Mouse (Mus musculus): Measurements from ENCODE around the gene Mageb5.
"Not testable (repeated sequence)": the region's sequence is repeated elsewhere in the genome, so short reads cannot be mapped to it uniquely, and the experiment has no call there.

Gene Mageb5

DNA sequence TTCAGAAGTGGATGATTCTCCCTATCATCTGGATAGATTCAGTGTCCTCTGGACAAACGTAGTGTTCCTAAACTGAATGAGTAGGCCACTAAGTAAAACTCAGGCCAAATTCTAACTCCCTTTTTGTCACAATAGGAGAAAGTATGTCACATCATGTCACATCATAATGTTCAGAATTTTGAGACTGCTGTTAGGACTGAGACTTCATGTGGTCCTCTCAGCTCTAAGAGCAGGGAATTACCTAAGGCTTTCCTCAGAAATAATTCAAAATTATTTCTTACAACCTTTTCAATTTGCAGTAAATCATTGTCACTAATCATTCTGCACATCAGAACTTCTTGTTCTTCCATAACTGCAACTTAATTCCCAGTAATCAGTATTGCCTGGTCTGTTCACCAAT is at the start of gene Mageb5:
Gene Mageb5 (minus strand): TSS at position 101 of the 400 bp plus-strand sequence.
- in situ Hi-C loops (cut with MboI, MseI): not testable (repeated sequence)

DNA sequence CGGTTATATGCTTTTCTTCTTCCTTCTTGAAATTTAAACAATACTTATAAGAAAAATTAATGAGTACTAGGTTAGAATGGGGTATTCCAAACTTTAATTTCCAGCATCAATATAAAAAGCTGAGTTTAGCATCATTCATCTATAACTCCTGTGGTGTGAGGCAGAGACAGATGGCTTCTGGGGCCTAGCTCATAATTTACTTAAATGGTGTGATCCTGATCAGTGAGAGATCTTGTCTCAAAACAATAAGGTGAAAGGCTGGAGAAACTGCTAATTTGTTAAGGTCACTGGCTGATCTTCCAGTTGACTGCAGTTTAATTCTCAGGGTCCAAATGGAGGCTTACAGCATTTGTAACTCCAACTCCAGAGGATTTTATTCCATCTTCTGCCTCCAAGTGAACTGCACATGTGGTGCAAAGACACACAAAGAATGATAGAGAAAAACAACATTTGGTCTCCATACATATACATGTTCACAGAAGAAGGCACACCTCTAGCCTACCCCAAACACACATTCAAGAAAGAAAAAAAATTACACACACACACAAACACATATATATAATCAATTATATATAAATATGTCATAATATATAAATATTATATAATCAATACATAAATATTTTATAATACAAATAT is 23.1 kb downstream of the Mageb5 start:
- in situ Hi-C loops (cut with MboI, MseI): not testable (repeated sequence)
